Mouse (Mus musculus) urinary bladder, adult 18-20 months (tissue): ENCODE measurements around the gene Adssl1.

Source experiments
- DNase-seq, 2 experiments: peaks; one replicate each; pipeline ENCODE4 v3.0.0; 2022; ENCODE audit warnings: low spot score in 2 of 2, mixed read lengths in 2 of 2

Gene Adssl1

DNA sequence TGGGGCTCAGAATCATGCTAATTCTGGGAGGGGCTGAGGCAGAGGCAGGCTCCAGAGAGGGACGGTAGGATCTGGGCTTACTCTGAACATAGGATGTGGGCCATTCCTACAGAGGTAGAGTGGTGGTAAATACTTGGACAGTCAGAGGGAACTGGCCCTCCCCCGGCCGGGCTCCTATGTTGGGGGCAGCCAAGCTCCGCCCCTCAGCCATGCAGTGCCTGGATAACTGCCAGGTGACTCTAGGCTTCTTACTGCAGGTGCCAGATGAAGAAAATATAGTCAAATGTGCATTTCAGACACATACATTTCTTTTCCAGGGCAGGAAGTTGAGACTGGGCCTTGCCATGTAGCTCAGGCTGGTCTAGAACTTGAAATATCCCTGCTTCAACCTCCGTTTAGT lies 57.2 kb downstream of the Adssl1 start:
- no peak for DNase-seq

DNA sequence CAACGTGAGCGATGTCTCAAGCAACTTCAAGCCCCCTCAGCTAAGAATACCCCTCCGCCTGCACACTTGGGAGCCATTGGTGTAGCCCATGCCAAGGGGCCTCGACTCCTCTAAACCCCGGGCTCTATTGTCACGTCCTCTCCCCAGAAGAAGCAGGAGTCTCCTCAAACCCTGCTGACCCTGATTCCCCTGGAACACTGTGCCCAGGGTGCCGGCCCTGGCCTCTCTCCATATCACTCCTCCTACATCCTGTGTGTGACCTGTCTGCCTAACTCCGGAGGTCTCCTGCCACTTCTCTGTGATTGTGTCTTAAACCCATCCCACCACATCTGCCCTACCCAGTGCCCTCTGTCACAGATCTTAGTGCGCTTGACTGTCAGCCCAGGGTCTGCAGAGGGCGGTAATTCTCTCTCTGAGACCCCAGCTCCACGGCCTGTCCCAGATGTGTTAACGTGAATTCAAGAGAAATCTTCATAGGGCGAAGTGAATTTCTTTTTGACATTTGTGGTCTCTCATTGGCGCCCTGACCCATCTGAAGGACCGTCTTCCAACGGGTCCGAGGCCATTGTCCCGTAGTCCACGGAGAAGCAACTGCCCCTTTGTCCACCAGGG lies 58.2 kb downstream of the Adssl1 start:
- DNase-seq = no peak

DNA sequence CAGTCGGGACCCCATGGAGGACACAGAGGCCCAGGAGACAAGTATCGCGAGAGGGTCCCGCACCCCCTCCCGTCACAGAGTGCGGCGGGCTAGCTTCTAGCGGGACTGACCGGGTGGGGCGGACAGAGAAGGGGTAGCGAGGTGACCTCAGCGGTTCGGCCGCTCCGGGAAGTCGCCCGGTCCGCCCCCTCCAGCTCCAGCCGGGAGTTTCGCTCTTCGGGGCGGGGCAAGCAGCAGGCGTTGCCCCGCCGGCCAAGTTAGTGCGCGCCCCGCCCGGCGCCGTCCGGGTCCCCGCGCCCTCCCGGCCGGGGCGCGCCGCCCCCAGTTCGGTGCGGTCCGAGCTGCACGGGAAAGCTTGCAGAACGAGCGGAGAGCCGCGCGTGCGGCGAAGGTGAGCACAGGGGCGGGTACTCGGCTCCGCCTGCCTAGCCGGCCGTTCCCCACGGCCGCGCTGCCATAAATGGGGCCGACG lies 58.7 kb downstream of the Adssl1 start, which contains the start of gene Zbtb42:
TSS of gene Zbtb42 (plus strand) at position 274 of the 472 bp plus-strand sequence.
- peak; percentile 66 to 67 for DNase-seq

DNA sequence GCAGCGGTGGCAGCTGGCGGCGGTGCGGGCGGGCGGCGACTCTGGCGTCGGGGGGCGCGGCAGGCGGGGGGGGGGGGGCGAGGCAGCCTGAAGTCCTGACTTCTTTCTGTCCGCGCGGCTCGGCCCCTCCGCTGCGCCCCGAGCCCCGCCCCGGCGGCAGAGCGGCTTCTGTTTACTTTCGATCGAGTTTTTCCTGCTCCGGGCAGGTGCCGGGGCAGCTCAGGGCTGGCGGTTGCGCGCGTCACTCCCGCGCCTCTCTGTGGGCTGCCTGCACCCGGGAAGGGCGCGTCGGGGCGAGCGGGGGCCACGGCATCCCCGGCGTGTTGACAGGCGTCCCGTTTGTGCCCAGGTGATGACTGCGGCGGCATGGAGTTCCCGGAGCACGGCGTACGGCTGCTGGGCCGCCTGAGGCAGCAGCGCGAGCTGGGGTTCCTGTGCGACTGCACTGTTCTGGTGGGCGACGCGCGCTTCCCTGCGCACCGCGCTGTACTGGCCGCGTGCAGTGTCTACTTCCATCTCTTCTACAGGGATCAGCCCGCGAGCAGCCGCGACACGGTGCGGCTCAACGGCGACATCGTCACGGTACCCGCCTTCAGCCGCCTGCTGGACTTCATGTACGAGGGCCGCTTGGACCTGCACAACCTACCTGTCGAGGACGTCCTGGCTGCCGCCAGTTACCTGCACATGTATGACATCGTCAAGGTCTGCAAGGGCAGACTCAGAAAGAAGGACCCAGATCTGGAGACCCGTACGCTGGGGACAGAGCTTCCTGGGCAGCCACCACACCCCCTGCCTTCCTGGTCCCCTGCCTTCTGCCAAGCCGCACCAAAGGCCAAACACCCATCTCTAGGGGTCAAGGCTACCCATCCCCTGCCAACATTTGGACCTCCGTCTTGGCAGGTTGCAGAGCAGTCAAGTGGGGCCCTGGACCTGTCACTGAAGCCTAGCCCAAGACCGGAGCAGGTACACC lies 59.5 kb downstream of the Adssl1 start:
- peak in 1 of 2 experiments; percentile 78 for DNase-seq

DNA sequence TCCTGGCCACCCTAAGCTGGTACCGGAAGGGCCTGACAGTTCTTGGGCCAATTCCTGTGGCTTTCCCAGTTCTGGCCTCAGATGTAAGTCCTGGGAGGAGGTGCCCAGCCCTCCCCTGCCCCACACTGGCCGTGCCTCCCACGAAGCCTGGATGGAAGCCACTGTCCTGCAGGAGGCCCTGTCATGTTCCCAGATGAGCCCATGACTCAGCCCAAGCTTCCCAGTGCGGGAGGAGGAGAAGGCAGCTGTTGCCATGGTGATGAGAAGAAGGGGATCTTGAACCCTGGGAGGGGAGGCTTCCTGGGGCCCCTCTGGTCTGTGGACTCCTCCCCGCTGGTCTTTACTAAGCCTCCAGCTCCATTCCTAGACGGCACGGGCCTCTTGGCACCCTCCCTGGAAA lies 63.5 kb downstream of the Adssl1 start:
- no peak for DNase-seq

DNA sequence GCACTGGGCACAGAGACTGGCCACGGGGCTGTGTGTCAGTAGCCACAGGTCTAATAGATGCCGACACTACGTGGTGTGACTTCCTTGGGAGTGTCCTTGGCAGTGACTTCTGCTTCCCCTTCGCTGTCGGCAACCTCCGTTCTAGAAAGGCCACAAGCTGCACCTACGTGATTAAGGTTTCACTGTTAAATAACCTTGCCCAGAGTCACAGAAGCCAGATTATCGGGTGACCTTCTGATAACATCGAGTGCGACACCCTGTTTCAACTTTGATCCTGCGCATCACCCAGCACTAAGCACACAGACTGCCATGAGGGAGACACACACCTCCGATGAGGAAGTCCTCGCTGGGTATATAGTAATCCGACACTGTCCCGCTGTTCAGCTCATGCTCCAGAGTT lies 68.6 kb downstream of the Adssl1 start:
- no peak for DNase-seq
